Mouse (Mus musculus): ENCODE results near the gene Rps6ka5.

DNA sequence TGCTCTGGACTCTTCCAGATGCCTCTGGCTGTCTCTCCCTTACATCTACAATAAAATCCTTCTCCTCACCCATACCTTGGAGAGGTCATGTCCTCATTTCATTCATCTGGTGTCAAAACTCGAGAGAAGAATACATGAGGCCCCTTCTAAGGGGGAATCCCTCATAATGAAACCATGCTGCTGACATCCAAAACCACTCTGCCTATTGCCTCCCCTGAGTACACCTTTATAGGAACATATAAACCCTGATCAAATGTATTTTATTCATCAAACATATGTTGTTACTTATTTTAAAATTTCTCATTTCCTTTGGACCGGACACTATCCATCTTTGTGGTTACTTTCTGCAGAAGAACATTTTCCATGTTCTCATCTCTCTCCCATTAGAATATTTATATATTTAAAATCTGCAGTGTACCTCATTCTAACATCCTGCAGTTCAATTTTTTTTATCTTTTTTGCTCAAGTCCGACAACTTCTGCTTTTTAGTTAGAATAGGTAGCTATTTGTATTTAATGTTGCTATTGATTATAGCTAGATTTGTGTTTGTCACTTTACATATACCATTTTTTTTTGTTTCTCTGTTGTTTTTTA lies 101.8 kb downstream of the Rps6ka5 start:
- TF ChIP-seq GATA1 (IDR thresholded peaks at IDR 0.05; ENCODE audit: low read depth, low read length), result no peak
- no peak for TF ChIP-seq TAL1 (IDR thresholded peaks at IDR 0.05; ENCODE audit: low read length)
- TF ChIP-seq EP300 (IDR thresholded peaks at IDR 0.05; ENCODE audit: low read depth in 1 of 2, low read length in 2 of 2), result peak in 1 of 2 experiments; percentile 37; a peak in 1 of 4 replicates
- no peak for TF ChIP-seq MYB (IDR thresholded peaks at IDR 0.05; ENCODE audit: low read depth, low read length)
- no peak for TF ChIP-seq CTCF (IDR thresholded peaks at IDR 0.05 in 2 of 3, conservative IDR thresholded peaks at IDR 0.05 in 1 of 3; ENCODE audit: control insufficient read depth in 1 of 3, insufficient read depth in 1 of 3, low read depth in 2 of 3, low read length in 3 of 3, poor library complexity in 1 of 3, severe bottlenecking in 1 of 3)

Data from MEL (cell line).